Comparison of ENCODE assay signal across 17 mouse cellular contexts in genomic region chr5:59103358-59104077, GRCm38 (mm10).
"Had no signal": no experiment of that assay in that cellular context is flagged by ENCODE, and none has a peak within 500 bp of the region (broad histone marks: within the 10 kb centered on the region; RNA-seq: fewer than 3 reads in every experiment).

No protein-coding gene starts in this region.

- H3K4me3 ChIP-seq: midbrain, embryonic 13.5 days; midbrain, embryonic 15.5 days; neural tube, embryonic 13.5 days; neural tube, embryonic 15.5 days had no signal

- H3K27me3 ChIP-seq: midbrain, embryonic 13.5 days; midbrain, embryonic 15.5 days; neural tube, embryonic 13.5 days; neural tube, embryonic 15.5 days had no signal

- H3K9me3 ChIP-seq: midbrain, embryonic 13.5 days; midbrain, embryonic 15.5 days; neural tube, embryonic 13.5 days; neural tube, embryonic 15.5 days had no signal

- DNase-seq: lung, adult 18-20 months; lung, embryonic 14.5 days; lung, postnatal 10 days; lung, postnatal 4 days; retina, postnatal 1 day; right cerebral cortex, adult 18-20 months; right cerebral cortex, postnatal 25 days; right cerebral cortex, postnatal 4 days; spleen, adult 18-20 months; thymus, adult 18-20 months; thymus, postnatal 14 days; thymus, postnatal 36 days had no signal

- H3K4me1 ChIP-seq: midbrain, embryonic 13.5 days; midbrain, embryonic 15.5 days; neural tube, embryonic 13.5 days; neural tube, embryonic 15.5 days had no signal

- H3K9ac ChIP-seq: lung, embryonic 14.5 days; midbrain, embryonic 13.5 days; midbrain, embryonic 15.5 days; neural tube, embryonic 13.5 days; neural tube, embryonic 15.5 days had no signal

- H3K27ac ChIP-seq: midbrain, embryonic 13.5 days; midbrain, embryonic 15.5 days; neural tube, embryonic 13.5 days; neural tube, embryonic 15.5 days had no signal

- ATAC-seq: midbrain, embryonic 13.5 days; midbrain, embryonic 15.5 days had no signal

- H3K4me2 ChIP-seq: lung, embryonic 14.5 days; midbrain, embryonic 11.5 days; midbrain, embryonic 13.5 days; midbrain, embryonic 15.5 days; neural tube, embryonic 13.5 days; neural tube, embryonic 15.5 days had no signal

- H3K36me3 ChIP-seq: midbrain, embryonic 13.5 days; midbrain, embryonic 15.5 days; neural tube, embryonic 13.5 days; neural tube, embryonic 15.5 days had no signal
